Mouse (Mus musculus) heart, postnatal 0 days (tissue): ENCODE measurements around the gene Grid1. TPM values are rescaled to one million over a fixed set of nuclear protein-coding genes. Genes with fewer than 3 reads are reported as not detected.

Experiments
- ATAC-seq: fragments of 200-750 bp; cut with Nextera tagmentation; 2 replicates; pipeline ENCODE4 v1.8.0; 2017; ENCODE audit warnings: low read depth, moderate number of reproducible peaks, moderate library complexity; ENCODE audit not compliant: insufficient read depth
- DNase-seq: peaks from one replicate; pipeline ENCODE4 v3.0.0-alpha.2; 2016; ENCODE audit warnings: low spot score
- H3K27ac ChIP-seq: fragments of 300-500 bp; sonication (generic); 2 replicates; pipeline ENCODE4 v1.5.1; 2014; ENCODE audit warnings: low read depth, mild to moderate bottlenecking
- H3K27me3 ChIP-seq: fragments of 300-500 bp; sonication (generic); 2 replicates; pipeline ENCODE4 v1.6.1; 2014; ENCODE audit warnings: low read length, mixed read lengths; ENCODE audit not compliant: control insufficient read depth, insufficient read depth
- H3K36me3 ChIP-seq: fragments of 300-500 bp; sonication (generic); replicated peaks from 2 replicates; pipeline ENCODE4 v1.6.1; 2014; ENCODE audit warnings: low read length, mixed read lengths; ENCODE audit not compliant: control insufficient read depth, insufficient read depth
- H3K4me1 ChIP-seq: fragments of 300-500 bp; sonication (generic); 2 replicates; pipeline ENCODE4 v1.6.1; 2014; ENCODE audit warnings: antibody characterized with exemption; ENCODE audit not compliant: control insufficient read depth, insufficient read depth
- H3K4me2 ChIP-seq: fragments of 300-500 bp; sonication (generic); 2 replicates; pipeline ENCODE4 v1.6.1; 2014; ENCODE audit warnings: low read depth, mild to moderate bottlenecking, low read length, moderate library complexity
- H3K4me3 ChIP-seq: fragments of 300-500 bp; sonication (generic); 2 replicates; pipeline ENCODE4 v1.5.1; 2014; ENCODE audit warnings: low read depth, low read length
- H3K9ac ChIP-seq: fragments of 300-500 bp; sonication (generic); replicated peaks from 2 replicates; pipeline ENCODE4 v1.6.1; 2014; ENCODE audit warnings: low read depth, low read length, mixed read lengths
- H3K9me3 ChIP-seq: fragments of 300-500 bp; sonication (generic); replicated peaks from 2 replicates; pipeline ENCODE4 v1.6.1; 2016; ENCODE audit warnings: low read length; ENCODE audit not compliant: control insufficient read depth
- CTCF ChIP-seq: IDR thresholded peaks from 2 replicates; pipeline ENCODE4 v1.5.1; 2016; ENCODE audit warnings: antibody characterized with exemption, control low read depth, low read depth
- EP300 ChIP-seq: IDR thresholded peaks from 2 replicates; pipeline ENCODE4 v1.6.1; 2016; ENCODE audit warnings: antibody characterized with exemption, low read depth
- WGBS: fragments of 180-500 bp; shearing (Covaris S2); extraction: QIAGEN DNeasy Blood & Tissue Kit; methylation state at CpG from one replicate; pipeline ENCODE4 v1.1.7; 2014; 5-methylcytosine and 5-hydroxymethylcytosine counted together
- polyA plus RNA-seq: library from polyadenylated mRNA; unstranded; fragments of >200 nt; fragmentation: Nextera tagmentation; extraction: Ambion mirVana; gene quantifications from 2 replicates; pipeline ENCODE4 v1.2.1, GENCODE M21; 2015
- total RNA-seq: library from RNA; depleted of rRNA; stranded (reverse); fragments of >200 nt; gene quantifications from 2 replicates; pipeline ENCODE4 v1.2.3, GENCODE M21; 2014; ENCODE audit warnings: low replicate concordance

Grid1 gene
- total and polyA plus RNA-seq, 2 experiments from 2014 or later: 0.05 TPM; not detected in 1

GRCm38 (mm10) chr14:34952311-34952710, 132.4 kb downstream of the Grid1 start:
- TF ChIP-seq CTCF: no peak
- no peak for TF ChIP-seq EP300
- Histone ChIP-seq H3K27me3 (no peaks in the 10 kb centered on the region), H3K9ac (no peak overlapping the region), H3K36me3 (no peaks in the 10 kb centered on the region), H3K4me2 (no peak overlapping the region), H3K27ac (no peak overlapping the region), H3K9me3 (no peaks in the 10 kb centered on the region), H3K4me3 (no peak overlapping the region), H3K4me1 (no peaks in the 10 kb centered on the region)
- 25% methylated on average over 3 of the region's 3 CpGs for WGBS
- ATAC-seq (no peak), DNase-seq (no peak)

GRCm38 (mm10) chr14:34953566-34953965, 133.7 kb downstream of the Grid1 start:
- no peaks in the 10 kb centered on the region for H3K36me3 ChIP-seq
- no peak for DNase-seq
- no peak overlapping the region for H3K4me2 ChIP-seq
- H3K27me3 ChIP-seq: no peaks in the 10 kb centered on the region
- H3K9me3 ChIP-seq: no peaks in the 10 kb centered on the region
- H3K9ac ChIP-seq: no peak overlapping the region
- no peaks in the 10 kb centered on the region for H3K4me1 ChIP-seq
- TF ChIP-seq EP300 (no peak), CTCF (no peak)
- no peak for ATAC-seq
- no peak overlapping the region for H3K4me3 ChIP-seq
- WGBS: 87% methylated on average over 9 of the region's 9 CpGs
- no peak overlapping the region for H3K27ac ChIP-seq

- Histone ChIP-seq H3K27me3 (no peaks in the 10 kb centered on the region), H3K36me3 (no peaks in the 10 kb centered on the region), H3K9me3 (no peaks in the 10 kb centered on the region), H3K9ac (no peak overlapping the region), H3K4me2 (no peak overlapping the region), H3K27ac (no peak overlapping the region), H3K4me1 (no peaks in the 10 kb centered on the region), H3K4me3 (no peak overlapping the region)
- WGBS: 84% methylated on average over 1 of the region's 1 CpGs
- DNase-seq (no peak), ATAC-seq (no peak)
- TF ChIP-seq EP300: no peak
- no peak for TF ChIP-seq CTCF
Measured at GRCm38 (mm10) chr14:34955689-34956088, 135.8 kb downstream of the Grid1 start.

GRCm38 (mm10) chr14:34960227-34960626, 140.3 kb downstream of the Grid1 start:
- no peak overlapping the region for H3K9ac ChIP-seq

DNA sequence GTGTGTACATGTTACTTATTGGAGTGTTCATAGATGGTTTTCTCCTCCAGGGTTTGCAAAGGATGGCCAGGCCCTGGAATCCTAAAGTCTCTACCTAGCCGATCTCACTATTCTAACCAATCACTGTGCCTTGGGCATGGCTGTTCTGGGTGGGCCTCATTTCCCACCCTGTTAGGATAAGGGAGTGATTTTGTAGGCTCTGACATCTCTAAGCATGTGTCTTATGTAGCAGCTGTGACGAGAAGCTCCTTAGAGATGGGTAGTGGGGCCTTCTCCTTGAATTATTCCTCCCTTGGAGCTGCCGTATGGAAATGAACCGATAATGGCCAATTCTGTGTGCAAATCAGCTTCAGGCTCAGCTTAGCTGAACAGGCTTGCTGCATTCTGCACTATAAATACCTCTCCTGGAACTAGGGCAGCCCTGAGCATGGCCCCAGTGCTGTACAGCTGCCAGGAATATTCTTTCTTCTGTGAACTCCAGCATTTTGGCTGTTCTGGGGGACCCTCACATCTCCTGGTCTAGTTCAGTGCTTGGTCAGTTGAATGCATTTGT, 143.8 kb downstream of the Grid1 start:
- DNase-seq (peak; percentile 15), ATAC-seq (no peak)
- H3K9me3 ChIP-seq: no peaks in the 10 kb centered on the region
- H3K4me3 ChIP-seq: no peak overlapping the region
- H3K4me1 ChIP-seq: peaks cover 5% of the 10 kb centered on the region
- H3K4me2 ChIP-seq: no peak overlapping the region
- TF ChIP-seq CTCF (no peak), EP300 (no peak)
- no peak overlapping the region for H3K27ac ChIP-seq
- no peaks in the 10 kb centered on the region for H3K36me3 ChIP-seq
- H3K9ac ChIP-seq: no peak overlapping the region
- WGBS: 49% methylated on average over 4 of the region's 4 CpGs
- no peaks in the 10 kb centered on the region for H3K27me3 ChIP-seq

More at GRCm38 (mm10) chr14:34960227-34960626, 140.3 kb downstream of the Grid1 start:
- Histone ChIP-seq H3K9me3 (no peaks in the 10 kb centered on the region), H3K4me2 (no peak overlapping the region), H3K27me3 (no peaks in the 10 kb centered on the region), H3K4me3 (no peak overlapping the region), H3K27ac (no peak overlapping the region), H3K4me1 (peaks cover 5% of the 10 kb centered on the region), H3K36me3 (no peaks in the 10 kb centered on the region)
- 40% methylated on average over 6 of the region's 6 CpGs for WGBS
- DNase-seq (no peak), ATAC-seq (0 out of 2 replicates have a peak, but pooled peaks have one; percentile 11)
- TF ChIP-seq EP300 (no peak), CTCF (no peak)
